Mouse (Mus musculus) hindbrain, embryonic 11.5 days (tissue): ENCODE measurements around the gene Adcy9. TPM values are rescaled to one million over a fixed set of nuclear protein-coding genes. Genes with fewer than 3 reads are reported as not detected.

Source experiments
- ATAC-seq: fragments of 200-750 bp; cut with Nextera tagmentation; 2 replicates; pipeline ENCODE4 v1.8.0; 2017; ENCODE audit warnings: mild to moderate bottlenecking, moderate TSS enrichment, moderate library complexity; ENCODE audit not compliant: low FRiP score
- DNase-seq: peaks from one replicate; pipeline ENCODE4 v3.0.0-alpha.2; 2015; ENCODE audit warnings: low spot score
- H3K27ac ChIP-seq: fragments of 300-500 bp; sonication (generic); 2 replicates; pipeline ENCODE4 v1.5.1; 2014; ENCODE audit warnings: mild to moderate bottlenecking, low read depth, low read length
- H3K27me3 ChIP-seq: fragments of 300-500 bp; sonication (generic); 2 replicates; pipeline ENCODE4 v1.6.1; 2014; ENCODE audit warnings: mild to moderate bottlenecking, low read length, moderate library complexity, mixed read lengths; ENCODE audit not compliant: control insufficient read depth, insufficient read depth
- H3K36me3 ChIP-seq: fragments of 300-500 bp; sonication (generic); 2 replicates; pipeline ENCODE4 v1.6.1; 2014; ENCODE audit warnings: mild to moderate bottlenecking, low read length, moderate library complexity, mixed read lengths; ENCODE audit not compliant: control insufficient read depth, insufficient read depth
- H3K4me1 ChIP-seq: fragments of 300-500 bp; sonication (generic); replicated peaks from 2 replicates; pipeline ENCODE4 v1.6.1; 2014; ENCODE audit warnings: low read length, mixed read lengths; ENCODE audit not compliant: control insufficient read depth, insufficient read depth
- H3K4me2 ChIP-seq: fragments of 300-500 bp; sonication (generic); replicated peaks from 2 replicates; pipeline ENCODE4 v1.6.1; 2014; ENCODE audit warnings: mild to moderate bottlenecking, low read depth, low read length
- H3K4me3 ChIP-seq: fragments of 300-500 bp; sonication (generic); 2 replicates; pipeline ENCODE4 v1.5.1; 2014; ENCODE audit warnings: low read depth, low read length
- H3K9ac ChIP-seq: fragments of 300-500 bp; sonication (generic); 2 replicates; pipeline ENCODE4 v1.6.1; 2014; ENCODE audit warnings: low read depth, low read length
- H3K9me3 ChIP-seq: fragments of 300-500 bp; sonication (generic); 2 replicates; pipeline ENCODE4 v1.6.1; 2016; ENCODE audit warnings: low read length; ENCODE audit not compliant: control insufficient read depth
- WGBS: fragments of 180-500 bp; shearing (Covaris S2); extraction: QIAGEN DNeasy Blood & Tissue Kit; methylation state at CpG from one replicate; pipeline ENCODE4 v1.1.7; 2014; 5-methylcytosine and 5-hydroxymethylcytosine counted together
- polyA plus RNA-seq: library from polyadenylated mRNA; unstranded; fragments of >200 nt; fragmentation: Nextera tagmentation; extraction: Ambion mirVana; gene quantifications from 2 replicates; pipeline ENCODE4 v1.2.1, GENCODE M21; 2014

The Adcy9 gene
- polyA plus RNA-seq, 1 experiment from 2014 or later, result 1.7 TPM

- H3K9me3 ChIP-seq, result no peaks in the 10 kb centered on the region
- H3K4me1 ChIP-seq, result no peaks in the 10 kb centered on the region
- H3K9ac ChIP-seq, result no peak overlapping the region
- DNase-seq, result no peak
- ATAC-seq, result no peak
- H3K4me3 ChIP-seq, result no peak overlapping the region
- no peak overlapping the region for H3K27ac ChIP-seq
- H3K36me3 ChIP-seq, result no peaks in the 10 kb centered on the region
- H3K4me2 ChIP-seq, result no peak overlapping the region
- H3K27me3 ChIP-seq, result no peaks in the 10 kb centered on the region
- 80% methylated on average over 4 of the region's 4 CpGs for WGBS
Observed at GRCm38 (mm10) chr16:4381487-4381886, 38.8 kb downstream of the Adcy9 start.

GRCm38 (mm10) chr16:4378788-4379187 is 41.5 kb downstream of the Adcy9 start:
- H3K4me2 ChIP-seq, result no peak overlapping the region
- H3K36me3 ChIP-seq, result no peaks in the 10 kb centered on the region
- no peaks in the 10 kb centered on the region for H3K4me1 ChIP-seq
- DNase-seq (no peak), ATAC-seq (no peak)
- no peak overlapping the region for H3K27ac ChIP-seq
- WGBS, result 94% methylated on average over 1 of the region's 1 CpGs
- H3K9me3 ChIP-seq, result no peaks in the 10 kb centered on the region
- no peaks in the 10 kb centered on the region for H3K27me3 ChIP-seq
- H3K9ac ChIP-seq, result no peak overlapping the region
- no peak overlapping the region for H3K4me3 ChIP-seq

GRCm38 (mm10) chr16:4377556-4377955 is 42.7 kb downstream of the Adcy9 start:
- Histone ChIP-seq H3K27ac (no peak overlapping the region), H3K9ac (no peak overlapping the region), H3K4me2 (no peak overlapping the region), H3K9me3 (no peaks in the 10 kb centered on the region), H3K36me3 (no peaks in the 10 kb centered on the region), H3K27me3 (no peaks in the 10 kb centered on the region), H3K4me3 (no peak overlapping the region), H3K4me1 (no peaks in the 10 kb centered on the region)
- ATAC-seq (no peak), DNase-seq (no peak)
- 78% methylated on average over 5 of the region's 5 CpGs for WGBS

GRCm38 (mm10) chr16:4374780-4375380 is 45.4 kb downstream of the Adcy9 start:
- ATAC-seq, result no peak

GRCm38 (mm10) chr16:4374270-4374669 is 46.0 kb downstream of the Adcy9 start:
- H3K9me3 ChIP-seq, result no peaks in the 10 kb centered on the region
- H3K4me1 ChIP-seq, result 0 out of 2 replicates have a peak, but pooled peaks cover 2% of the 10 kb centered on the region
- no peak overlapping the region for H3K4me3 ChIP-seq
- no peaks in the 10 kb centered on the region for H3K27me3 ChIP-seq
- no peak overlapping the region for H3K27ac ChIP-seq
- WGBS, result 79% methylated on average over 5 of the region's 5 CpGs
- H3K36me3 ChIP-seq, result no peaks in the 10 kb centered on the region
- no peak overlapping the region for H3K4me2 ChIP-seq
- H3K9ac ChIP-seq, result no peak overlapping the region
- DNase-seq (no peak), ATAC-seq (no peak)

More at GRCm38 (mm10) chr16:4374780-4375380, 45.4 kb downstream of the Adcy9 start:
- 72% methylated on average over 7 of the region's 7 CpGs for WGBS
- Histone ChIP-seq H3K4me3 (no peak overlapping the region), H3K9ac (no peak overlapping the region), H3K4me2 (no peak overlapping the region), H3K27me3 (no peaks in the 10 kb centered on the region), H3K4me1 (0 out of 2 replicates have a peak, but pooled peaks cover 2% of the 10 kb centered on the region), H3K36me3 (no peaks in the 10 kb centered on the region), H3K27ac (no peak overlapping the region), H3K9me3 (no peaks in the 10 kb centered on the region)
- DNase-seq, result no peak

GRCm38 (mm10) chr16:4371039-4371438 is 49.3 kb downstream of the Adcy9 start:
- Histone ChIP-seq H3K4me3 (no peak overlapping the region), H3K27ac (no peak overlapping the region), H3K9me3 (no peaks in the 10 kb centered on the region), H3K27me3 (no peaks in the 10 kb centered on the region), H3K4me1 (0 out of 2 replicates have a peak, but pooled peaks cover 2% of the 10 kb centered on the region), H3K4me2 (no peak overlapping the region), H3K9ac (no peak overlapping the region), H3K36me3 (no peaks in the 10 kb centered on the region)
- DNase-seq, result no peak
- no peak for ATAC-seq
- WGBS, result 85% methylated on average over 2 of the region's 2 CpGs

DNA sequence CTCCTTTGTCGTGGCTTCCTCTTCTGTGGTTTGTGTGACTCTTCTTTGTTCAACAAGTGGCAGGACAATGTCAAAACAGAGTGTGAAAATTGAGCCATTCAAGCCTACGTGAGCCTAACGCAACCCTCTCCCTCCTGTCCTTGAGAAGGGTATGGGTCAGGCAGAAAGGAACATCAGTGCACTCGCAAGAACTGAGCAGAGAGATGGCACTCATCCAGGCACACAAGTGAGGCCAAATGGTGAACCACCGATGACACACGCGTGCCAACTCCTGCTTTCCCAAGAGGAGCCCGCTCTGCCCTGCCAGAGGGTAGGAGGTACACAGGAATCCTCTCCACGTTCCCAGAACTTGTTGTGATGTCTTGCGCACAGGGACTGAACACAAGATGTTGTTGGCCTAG is 50.2 kb downstream of the Adcy9 start:
- ATAC-seq, result no peak
- Histone ChIP-seq H3K9me3 (no peaks in the 10 kb centered on the region), H3K27ac (no peak overlapping the region), H3K4me3 (no peak overlapping the region), H3K4me1 (0 out of 2 replicates have a peak, but pooled peaks cover 2% of the 10 kb centered on the region), H3K9ac (no peak overlapping the region), H3K36me3 (no peaks in the 10 kb centered on the region), H3K4me2 (no peak overlapping the region), H3K27me3 (no peaks in the 10 kb centered on the region)
- 66% methylated on average over 10 of the region's 10 CpGs for WGBS
- no peak for DNase-seq

DNA sequence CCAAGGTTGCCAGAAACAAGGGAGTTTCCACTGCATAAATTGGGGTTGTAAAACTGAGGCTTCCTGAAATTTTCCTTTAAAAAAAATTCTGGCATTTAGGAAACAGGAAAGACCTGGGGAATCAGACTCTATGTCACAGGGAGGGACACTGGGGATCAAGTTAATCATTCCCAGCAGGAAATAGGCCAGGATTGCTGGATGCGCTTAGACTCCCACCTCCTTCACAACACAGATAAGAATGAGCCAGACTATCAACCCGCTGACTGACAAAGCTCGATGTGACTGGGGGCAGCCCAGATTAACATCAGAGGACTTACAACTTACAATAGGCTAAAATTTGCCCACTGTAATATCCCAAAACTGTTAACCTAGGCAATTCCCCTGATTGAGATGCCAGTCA is 52.4 kb downstream of the Adcy9 start:
- Histone ChIP-seq H3K27ac (no peak overlapping the region), H3K4me1 (0 out of 2 replicates have a peak, but pooled peaks cover 2% of the 10 kb centered on the region), H3K4me3 (no peak overlapping the region), H3K9ac (no peak overlapping the region), H3K9me3 (no peaks in the 10 kb centered on the region), H3K4me2 (no peak overlapping the region), H3K27me3 (no peaks in the 10 kb centered on the region), H3K36me3 (no peaks in the 10 kb centered on the region)
- ATAC-seq, result no peak
- DNase-seq, result no peak
- 64% methylated on average over 3 of the region's 3 CpGs for WGBS

DNA sequence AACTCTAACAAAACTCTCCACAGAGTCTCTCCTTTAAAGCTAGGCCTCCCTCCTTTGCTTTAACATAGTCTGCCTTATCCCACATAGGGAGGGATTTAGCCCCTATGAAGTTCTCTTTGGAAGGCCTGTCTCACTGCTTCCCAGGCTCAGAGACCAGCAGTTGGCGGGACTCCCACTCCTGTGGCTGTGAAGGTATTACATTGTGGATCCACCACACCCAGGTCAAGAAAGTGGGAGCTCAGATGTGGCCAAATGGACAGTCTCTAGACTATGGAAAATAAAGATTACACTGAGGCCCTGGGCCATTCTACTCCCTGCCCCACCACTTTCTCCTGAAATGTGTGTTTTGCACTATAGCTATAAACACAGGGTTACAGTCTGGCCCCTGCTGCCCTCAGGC is 53.0 kb downstream of the Adcy9 start:
- no peaks in the 10 kb centered on the region for H3K36me3 ChIP-seq
- DNase-seq, result no peak
- H3K27ac ChIP-seq, result no peak overlapping the region
- 96% methylated on average over 1 of the region's 1 CpGs for WGBS
- H3K27me3 ChIP-seq, result no peaks in the 10 kb centered on the region
- no peak overlapping the region for H3K9ac ChIP-seq
- no peak for ATAC-seq
- H3K9me3 ChIP-seq, result no peaks in the 10 kb centered on the region
- H3K4me3 ChIP-seq, result no peak overlapping the region
- H3K4me1 ChIP-seq, result 0 out of 2 replicates have a peak, but pooled peaks cover 2% of the 10 kb centered on the region
- H3K4me2 ChIP-seq, result no peak overlapping the region
